In the genomic region with DNA sequence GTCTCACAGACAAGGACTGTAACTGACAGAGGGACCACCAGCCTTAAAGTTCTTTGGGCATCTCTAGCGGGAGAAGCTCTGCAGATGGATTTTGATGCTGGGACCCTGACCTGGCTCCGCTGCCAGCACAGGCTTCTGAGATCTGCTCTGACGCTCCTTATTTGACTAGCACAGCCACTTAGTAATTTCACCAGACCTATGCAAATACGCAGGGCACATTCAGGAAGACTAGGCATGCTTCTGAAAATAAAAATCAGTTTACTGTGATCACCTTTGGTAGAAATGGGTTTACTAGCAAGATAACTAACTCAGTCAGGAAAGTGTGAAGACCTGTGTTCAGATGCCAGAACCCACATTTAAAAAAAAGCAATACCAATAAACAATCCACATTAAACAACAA, we compare ENCODE assay signal across 32 mouse cellular contexts. TPM values are rescaled to one million over a fixed set of nuclear protein-coding genes. Genes with fewer than 3 reads are reported as not detected.
"Had no signal": no experiment of that assay in that cellular context is flagged by ENCODE, and none has a peak within 500 bp of the region (broad histone marks: within the 10 kb centered on the region; RNA-seq: fewer than 3 reads in every experiment).

No protein-coding gene starts in this region.

- DNase-seq: cerebellum, adult 9-10 months; cerebellum, adult 9-11 months; cerebellum, postnatal 10 days; cerebellum, postnatal 14 days; cerebellum, postnatal 25 days; cerebellum, postnatal 36 days; embryo, embryonic 11 days; forebrain, postnatal 0 days; gastrocnemius, adult 2 months; gastrocnemius, postnatal 10 days; gastrocnemius, postnatal 14 days; gastrocnemius, postnatal 25 days; gastrocnemius, postnatal 36 days; heart, adult 11 months; heart, adult 18-20 months; heart, adult 2 months had no signal

- H3K4me1 ChIP-seq: embryonic facial prominence, embryonic 10.5 days; embryonic facial prominence, embryonic 12.5 days; embryonic facial prominence, embryonic 13.5 days; embryonic facial prominence, embryonic 15.5 days; forebrain, embryonic 12.5 days; forebrain, embryonic 13.5 days; forebrain, embryonic 15.5 days had no signal

- H3K4me3 ChIP-seq: embryonic facial prominence, embryonic 10.5 days; embryonic facial prominence, embryonic 12.5 days; embryonic facial prominence, embryonic 13.5 days; embryonic facial prominence, embryonic 15.5 days; erythroblast, embryonic 14.5 days; forebrain, embryonic 10.5 days; forebrain, embryonic 12.5 days; forebrain, embryonic 13.5 days; forebrain, embryonic 15.5 days; gastrocnemius, adult 2 months; heart, adult 2 months had no signal

- H3K4me2 ChIP-seq: embryonic facial prominence, embryonic 12.5 days; embryonic facial prominence, embryonic 13.5 days; embryonic facial prominence, embryonic 15.5 days; forebrain, embryonic 12.5 days; forebrain, embryonic 13.5 days; forebrain, embryonic 15.5 days had no signal

- H3K9ac ChIP-seq: embryonic facial prominence, embryonic 12.5 days; embryonic facial prominence, embryonic 13.5 days; embryonic facial prominence, embryonic 15.5 days; forebrain, embryonic 12.5 days; forebrain, embryonic 13.5 days; forebrain, embryonic 15.5 days; forebrain, postnatal 0 days had no signal

- H3K36me3 ChIP-seq: embryonic facial prominence, embryonic 10.5 days; embryonic facial prominence, embryonic 12.5 days; embryonic facial prominence, embryonic 13.5 days; embryonic facial prominence, embryonic 15.5 days; forebrain, embryonic 10.5 days; forebrain, embryonic 12.5 days; forebrain, embryonic 15.5 days had no signal

- H3K27ac ChIP-seq: embryonic facial prominence, embryonic 10.5 days; embryonic facial prominence, embryonic 12.5 days; embryonic facial prominence, embryonic 13.5 days; embryonic facial prominence, embryonic 15.5 days; forebrain, embryonic 10.5 days; forebrain, embryonic 12.5 days; forebrain, embryonic 13.5 days; forebrain, embryonic 15.5 days; gastrocnemius, adult 2 months; heart, adult 2 months had no signal

- H3K9me3 ChIP-seq: embryonic facial prominence, embryonic 10.5 days; embryonic facial prominence, embryonic 12.5 days; embryonic facial prominence, embryonic 13.5 days; embryonic facial prominence, embryonic 15.5 days; forebrain, embryonic 10.5 days; forebrain, embryonic 12.5 days; forebrain, embryonic 13.5 days; forebrain, embryonic 15.5 days had no signal

- ATAC-seq: forebrain, embryonic 13.5 days; forebrain, embryonic 14.5 days; forebrain, embryonic 15.5 days; forebrain, embryonic 16.5 days; forebrain, postnatal 0 days had no signal

RNA-seq across cellular contexts. Expression of a gene that starts 8.1 kb away (rescaled TPM):
- total RNA-seq: common myeloid progenitor, adult 5-6 weeks; gastrocnemius, adult 18-20 months; gastrocnemius, adult 2 months; gastrocnemius, adult 8-10 months; gastrocnemius, postnatal 10 days; gastrocnemius, postnatal 36 days; granulocyte monocyte progenitor cell, adult 5-6 weeks; heart, adult 2 months; heart, adult 8-10 months had no signal

RNA-seq across cellular contexts. Expression of a gene that starts 38.6 kb away (rescaled TPM):
- total RNA-seq: common myeloid progenitor, adult 5-6 weeks; granulocyte monocyte progenitor cell, adult 5-6 weeks had no signal
